Mouse (Mus musculus): ENCODE measurements around the gene Ccdc181.
"Not testable (repeated sequence)": the region's sequence is repeated elsewhere in the genome, so short reads cannot be mapped to it uniquely, and the experiment has no call there.

The Ccdc181 gene

GRCm38 (mm10) chr1:164275455-164275954 is at the start of gene Ccdc181:
Gene Ccdc181, plus strand, starts transcription at chr1:164275585.
- DNase-seq, result peak; percentile 94

- not testable (repeated sequence) for DNase-seq
These were observed 43.3 kb upstream of the Ccdc181 start for GRCm38 (mm10) chr1:164231937-164232570.

- DNase-seq, result no peak
These were observed 41.9 kb upstream of the Ccdc181 start for GRCm38 (mm10) chr1:164233447-164233846.

GRCm38 (mm10) chr1:164235078-164235477 is 40.3 kb upstream of the Ccdc181 start:
- no peak for DNase-seq

- no peak for DNase-seq
These were observed 39.3 kb upstream of the Ccdc181 start for GRCm38 (mm10) chr1:164236078-164236477.

GRCm38 (mm10) chr1:164241494-164241893 is 33.9 kb upstream of the Ccdc181 start:
- DNase-seq, result no peak

GRCm38 (mm10) chr1:164242809-164243208 is 32.6 kb upstream of the Ccdc181 start:
- no peak for DNase-seq

- no peak for DNase-seq
These were observed 27.9 kb upstream of the Ccdc181 start for GRCm38 (mm10) chr1:164247442-164247841.

GRCm38 (mm10) chr1:164247971-164248370 is 27.4 kb upstream of the Ccdc181 start:
- peak; percentile 33 for DNase-seq

- DNase-seq, result peak; percentile 98
These were observed 26.7 kb upstream of the Ccdc181 start, which contains the start of gene Slc19a2 for GRCm38 (mm10) chr1:164248465-164249331. Gene Slc19a2, plus strand, starts transcription at chr1:164249046.

- no peak for DNase-seq
These were observed 26.1 kb upstream of the Ccdc181 start for GRCm38 (mm10) chr1:164249332-164249711.

GRCm38 (mm10) chr1:164250391-164251150 is 24.8 kb upstream of the Ccdc181 start:
- peak; percentile 20 for DNase-seq

GRCm38 (mm10) chr1:164251438-164251837 is 23.9 kb upstream of the Ccdc181 start:
- no peak for DNase-seq

GRCm38 (mm10) chr1:164252551-164252950 is 22.8 kb upstream of the Ccdc181 start:
- DNase-seq, result no peak

- no peak for DNase-seq
These were observed 20.5 kb upstream of the Ccdc181 start for GRCm38 (mm10) chr1:164254836-164255235.

GRCm38 (mm10) chr1:164260171-164261028 is 15.0 kb upstream of the Ccdc181 start:
- DNase-seq, result no peak

- no peak for DNase-seq
These were observed 13.8 kb upstream of the Ccdc181 start for GRCm38 (mm10) chr1:164261553-164261952.

- no peak for DNase-seq
These were observed 4.4 kb upstream of the Ccdc181 start for GRCm38 (mm10) chr1:164270941-164271340.

GRCm38 (mm10) chr1:164273659-164274058 is 1.7 kb upstream of the Ccdc181 start:
- DNase-seq, result peak; percentile 68

GRCm38 (mm10) chr1:164276552-164276951 is 1.2 kb downstream of the Ccdc181 start:
- no peak for DNase-seq

- DNase-seq, result no peak
These were observed 3.9 kb downstream of the Ccdc181 start for GRCm38 (mm10) chr1:164279332-164279731.

- DNase-seq, result no peak
These were observed 8.6 kb downstream of the Ccdc181 start for GRCm38 (mm10) chr1:164284007-164284406.

Measured in embryo, embryonic 11 days (tissue).